Mouse (Mus musculus): ENCODE results near the gene Ano4.

DNA sequence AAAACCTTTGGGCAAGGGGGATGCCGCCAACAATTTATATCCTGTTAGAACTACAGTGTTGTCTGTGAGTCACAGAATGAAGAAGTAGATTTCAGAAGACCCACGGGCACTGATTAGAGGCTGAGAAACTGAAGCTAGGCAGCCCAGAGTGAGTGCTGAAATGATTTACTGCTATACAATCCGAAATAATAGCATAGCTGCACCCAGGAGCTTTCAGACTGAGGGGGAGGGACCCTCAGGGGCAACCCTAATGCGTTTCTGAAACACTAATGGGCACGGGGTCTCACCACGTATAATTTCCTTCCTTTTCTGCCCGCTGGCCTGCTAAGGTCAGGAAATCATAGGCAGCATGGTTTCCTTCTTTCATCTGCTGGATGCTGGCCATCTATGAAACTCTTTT lies 242.5 kb downstream of the Ano4 start:
- no peak for TF ChIP-seq CTCF (IDR thresholded peaks at IDR 0.05; ENCODE audit: extremely low read depth, insufficient read depth, insufficient read length, insufficient replicate concordance)
- no peak for TF ChIP-seq POLR2A (IDR thresholded peaks at IDR 0.05; ENCODE audit: low read depth, low read length)
